Mouse (Mus musculus): ENCODE data around the gene Tle2. TPM values are rescaled to one million over a fixed set of nuclear protein-coding genes. Genes with fewer than 3 reads are reported as not detected.

Tle2 gene
- polyA plus RNA-seq, 2 experiments: 38.1 to 250 TPM

GRCm38 (mm10) chr10:81537429-81537828 lies 36.9 kb upstream of the Tle2 start:
- H3K9ac ChIP-seq (ENCODE audit: low read depth, low read length, severe bottlenecking): no peak overlapping the region
- peaks cover 28% of the 10 kb centered on the region for H3K36me3 ChIP-seq (ENCODE audit: control insufficient read depth, insufficient read depth, low read length)
- DNase-seq (ENCODE audit: low spot score) (no peak), ATAC-seq (ENCODE audit: low FRiP score, low read depth) (no peak)
- H3K27ac ChIP-seq (replicated peaks; ENCODE audit: low read depth, low read length): no peak overlapping the region
- 94% methylated on average over 2 of the region's 2 CpGs for WGBS
- H3K4me3 ChIP-seq (replicated peaks; ENCODE audit: low read length): no peak overlapping the region
- TF ChIP-seq POLR2A (IDR thresholded peaks at IDR 0.05; ENCODE audit: borderline replicate concordance, extremely low read depth, insufficient read depth, insufficient read length): no peak
- H3K27me3 ChIP-seq (ENCODE audit: control insufficient read depth, insufficient read depth, low read length): no peaks in the 10 kb centered on the region
- no peaks in the 10 kb centered on the region for H3K9me3 ChIP-seq (ENCODE audit: control insufficient read depth, low read length)
- H3K4me2 ChIP-seq (replicated peaks; ENCODE audit: low read depth, low read length, severe bottlenecking): no peak overlapping the region
- H3K4me1 ChIP-seq (ENCODE audit: control insufficient read depth, insufficient read depth, low read length): no peaks in the 10 kb centered on the region

GRCm38 (mm10) chr10:81538321-81539048 lies 35.9 kb upstream of the Tle2 start:
- 74% methylated on average over 3 of the region's 3 CpGs for WGBS
- Histone ChIP-seq H3K36me3 (ENCODE audit: control insufficient read depth, insufficient read depth, low read length) (peaks cover 20% of the 10 kb centered on the region), H3K4me2 (replicated peaks; ENCODE audit: low read depth, low read length, severe bottlenecking) (no peak overlapping the region), H3K27ac (replicated peaks; ENCODE audit: low read depth, low read length) (no peak overlapping the region), H3K9ac (ENCODE audit: low read depth, low read length, severe bottlenecking) (no peak overlapping the region), H3K4me3 (replicated peaks; ENCODE audit: low read length) (no peak overlapping the region), H3K4me1 (ENCODE audit: control insufficient read depth, insufficient read depth, low read length) (peaks cover 11% of the 10 kb centered on the region), H3K9me3 (ENCODE audit: control insufficient read depth, low read length) (no peaks in the 10 kb centered on the region), H3K27me3 (ENCODE audit: control insufficient read depth, insufficient read depth, low read length) (no peaks in the 10 kb centered on the region)
- no peak for DNase-seq (ENCODE audit: low spot score)
- no peak for ATAC-seq (ENCODE audit: low FRiP score, low read depth)
- TF ChIP-seq POLR2A (IDR thresholded peaks at IDR 0.05; ENCODE audit: borderline replicate concordance, extremely low read depth, insufficient read depth, insufficient read length): no peak

DNA sequence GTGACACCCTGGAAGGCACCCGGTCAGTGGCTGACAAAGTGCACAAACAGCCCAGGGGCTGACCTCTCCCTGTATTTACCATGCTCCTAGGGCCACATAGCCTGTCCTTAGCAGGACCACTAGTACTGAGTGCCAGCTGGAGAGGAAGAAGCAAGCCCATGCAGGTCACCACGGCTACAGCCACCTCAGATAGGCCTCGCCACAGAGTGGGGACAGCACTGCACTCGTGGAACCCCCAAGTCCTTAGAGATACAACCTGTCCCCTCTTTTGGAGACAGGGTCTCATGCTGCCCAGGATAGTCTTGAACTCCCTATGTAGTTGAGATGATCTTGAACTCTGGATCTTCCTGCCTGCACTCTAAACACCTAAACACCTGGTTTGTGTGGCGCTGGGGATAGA lies 33.0 kb upstream of the Tle2 start:
- 0 out of 2 replicates have a peak overlapping the region, but pooled peaks have one; percentile 3 for H3K9ac ChIP-seq (ENCODE audit: low read depth, low read length, severe bottlenecking)
- H3K36me3 ChIP-seq (ENCODE audit: control insufficient read depth, insufficient read depth, low read length): peaks cover 13% of the 10 kb centered on the region; the same call in 1 of the 2 replicates
- H3K4me3 ChIP-seq (replicated peaks; ENCODE audit: low read length): no peak overlapping the region
- no peak for TF ChIP-seq POLR2A (IDR thresholded peaks at IDR 0.05; ENCODE audit: borderline replicate concordance, extremely low read depth, insufficient read depth, insufficient read length)
- no peaks in the 10 kb centered on the region for H3K27me3 ChIP-seq (ENCODE audit: control insufficient read depth, insufficient read depth, low read length)
- H3K4me1 ChIP-seq (ENCODE audit: control insufficient read depth, insufficient read depth, low read length): peaks cover 17% of the 10 kb centered on the region
- no peak overlapping the region for H3K27ac ChIP-seq (replicated peaks; ENCODE audit: low read depth, low read length)
- H3K9me3 ChIP-seq (ENCODE audit: control insufficient read depth, low read length): no peaks in the 10 kb centered on the region
- H3K4me2 ChIP-seq (replicated peaks; ENCODE audit: low read depth, low read length, severe bottlenecking): no peak overlapping the region
- ATAC-seq (ENCODE audit: low FRiP score, low read depth): no peak
- DNase-seq (ENCODE audit: low spot score): no peak
- 94% methylated on average over 5 of the region's 5 CpGs for WGBS

GRCm38 (mm10) chr10:81541803-81542202 lies 32.6 kb upstream of the Tle2 start:
- WGBS: 90% methylated on average over 10 of the region's 10 CpGs
- Histone ChIP-seq H3K27me3 (ENCODE audit: control insufficient read depth, insufficient read depth, low read length) (no peaks in the 10 kb centered on the region), H3K4me3 (replicated peaks; ENCODE audit: low read length) (no peak overlapping the region), H3K4me2 (replicated peaks; ENCODE audit: low read depth, low read length, severe bottlenecking) (no peak overlapping the region), H3K4me1 (ENCODE audit: control insufficient read depth, insufficient read depth, low read length) (peaks cover 17% of the 10 kb centered on the region), H3K9me3 (ENCODE audit: control insufficient read depth, low read length) (no peaks in the 10 kb centered on the region), H3K27ac (replicated peaks; ENCODE audit: low read depth, low read length) (no peak overlapping the region), H3K36me3 (ENCODE audit: control insufficient read depth, insufficient read depth, low read length) (peaks cover 13% of the 10 kb centered on the region; the same call in 1 of the 2 replicates), H3K9ac (ENCODE audit: low read depth, low read length, severe bottlenecking) (0 out of 2 replicates have a peak overlapping the region, but pooled peaks have one; percentile 90)
- no peak for ATAC-seq (ENCODE audit: low FRiP score, low read depth)
- no peak for DNase-seq (ENCODE audit: low spot score)
- no peak for TF ChIP-seq POLR2A (IDR thresholded peaks at IDR 0.05; ENCODE audit: borderline replicate concordance, extremely low read depth, insufficient read depth, insufficient read length)

GRCm38 (mm10) chr10:81542727-81543460 lies 31.5 kb upstream of the Tle2 start:
- peak overlapping the region; percentile 93; the same call in 1 of the 2 replicates for H3K4me3 ChIP-seq (replicated peaks; ENCODE audit: low read length)
- H3K9me3 ChIP-seq (ENCODE audit: control insufficient read depth, low read length): no peaks in the 10 kb centered on the region
- H3K27me3 ChIP-seq (ENCODE audit: control insufficient read depth, insufficient read depth, low read length): no peaks in the 10 kb centered on the region
- 71% methylated on average over 7 of the region's 7 CpGs for WGBS
- H3K27ac ChIP-seq (replicated peaks; ENCODE audit: low read depth, low read length): no peak overlapping the region
- ATAC-seq (ENCODE audit: low FRiP score, low read depth) (no peak), DNase-seq (ENCODE audit: low spot score) (no peak)
- H3K36me3 ChIP-seq (ENCODE audit: control insufficient read depth, insufficient read depth, low read length): peaks cover 13% of the 10 kb centered on the region; the same call in 1 of the 2 replicates
- H3K4me1 ChIP-seq (ENCODE audit: control insufficient read depth, insufficient read depth, low read length): peaks cover 17% of the 10 kb centered on the region
- no peak for TF ChIP-seq POLR2A (IDR thresholded peaks at IDR 0.05; ENCODE audit: borderline replicate concordance, extremely low read depth, insufficient read depth, insufficient read length)
- H3K9ac ChIP-seq (ENCODE audit: low read depth, low read length, severe bottlenecking): peak overlapping the region; percentile 90
- H3K4me2 ChIP-seq (replicated peaks; ENCODE audit: low read depth, low read length, severe bottlenecking): peak overlapping the region; percentile 94
